Mouse (Mus musculus) CD4-positive naive resting alpha-beta T cell, adult 76 days (primary cell): ENCODE data around the gene H2-T24. TPM values are rescaled to one million over a fixed set of nuclear protein-coding genes. Genes with fewer than 3 reads are reported as not detected.

ENCODE experiments used
- total RNA-seq: library from RNA; stranded (reverse); gene quantifications from one replicate; pipeline ENCODE4 v1.2.4, GENCODE M21; 2023

H2-T24 gene
- total RNA-seq: 23.7 TPM

DNA sequence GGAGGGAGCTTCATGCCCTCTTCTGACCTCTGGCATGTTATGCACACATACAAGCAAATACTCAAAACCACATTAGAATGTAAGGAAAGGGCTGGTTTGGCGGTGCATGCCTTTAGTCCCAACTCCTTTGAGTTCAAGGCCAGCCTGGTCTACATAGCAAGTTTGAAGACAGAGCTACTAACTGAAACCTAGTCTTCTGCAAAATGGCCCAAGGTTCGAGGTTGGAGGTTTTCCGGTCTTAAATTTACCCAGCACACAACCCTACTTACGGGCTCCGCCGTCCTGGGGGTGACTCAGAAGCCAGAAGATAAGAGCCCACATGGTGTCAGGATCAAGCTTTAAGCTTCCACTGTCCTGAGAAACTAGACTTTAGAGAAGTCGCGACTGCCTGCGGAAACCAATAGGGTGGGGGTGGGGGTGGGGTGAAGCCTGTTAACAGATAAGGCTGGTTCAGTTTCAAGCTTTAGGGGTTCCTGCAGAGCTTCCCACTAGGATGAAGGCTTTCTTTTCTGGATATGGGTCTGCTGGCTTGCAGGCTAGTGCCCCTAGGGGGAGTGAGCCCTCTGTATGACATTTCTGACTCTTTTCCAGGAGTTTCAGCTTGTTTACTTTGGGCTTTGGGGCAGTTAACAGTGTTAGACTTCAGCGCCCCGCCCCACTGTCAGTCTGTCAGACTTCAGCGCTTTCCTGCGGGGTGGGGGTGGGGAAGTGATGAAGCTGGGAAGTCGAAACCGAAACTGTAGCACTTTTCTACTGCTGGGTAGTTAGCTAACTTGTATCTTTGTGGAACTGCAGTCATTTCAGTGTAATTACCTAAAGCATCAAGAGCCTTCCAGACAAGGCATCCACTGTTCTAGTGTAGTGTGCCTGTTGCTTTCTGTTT, at the start of gene H2-T24:
TSS of gene H2-T24 (minus strand) at position 370 of the 883 bp plus-strand sequence.

DNA sequence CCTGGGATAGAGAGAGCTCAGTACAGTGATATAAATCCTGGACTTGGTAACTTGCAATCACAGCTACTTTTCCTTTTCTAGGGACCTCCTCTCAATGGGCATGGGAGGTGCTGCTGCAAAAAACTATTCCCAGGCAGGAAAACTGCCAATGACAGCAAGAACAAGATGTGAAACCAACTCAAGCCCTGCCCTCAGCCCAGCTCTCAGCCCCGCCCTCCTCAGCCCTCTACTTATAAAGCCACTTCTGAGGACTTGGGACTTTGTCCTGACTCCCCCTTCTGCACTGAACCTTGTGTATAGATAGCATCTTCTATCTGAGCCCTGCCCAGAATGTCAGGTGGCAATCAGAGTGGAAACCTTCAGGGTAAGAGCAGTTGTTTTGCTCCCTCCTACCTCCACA, 38.0 kb upstream of the H2-T24 start, which contains the start of gene Gm11127:
TSS of gene Gm11127 (minus strand) at position 10 of the 400 bp plus-strand sequence.

DNA sequence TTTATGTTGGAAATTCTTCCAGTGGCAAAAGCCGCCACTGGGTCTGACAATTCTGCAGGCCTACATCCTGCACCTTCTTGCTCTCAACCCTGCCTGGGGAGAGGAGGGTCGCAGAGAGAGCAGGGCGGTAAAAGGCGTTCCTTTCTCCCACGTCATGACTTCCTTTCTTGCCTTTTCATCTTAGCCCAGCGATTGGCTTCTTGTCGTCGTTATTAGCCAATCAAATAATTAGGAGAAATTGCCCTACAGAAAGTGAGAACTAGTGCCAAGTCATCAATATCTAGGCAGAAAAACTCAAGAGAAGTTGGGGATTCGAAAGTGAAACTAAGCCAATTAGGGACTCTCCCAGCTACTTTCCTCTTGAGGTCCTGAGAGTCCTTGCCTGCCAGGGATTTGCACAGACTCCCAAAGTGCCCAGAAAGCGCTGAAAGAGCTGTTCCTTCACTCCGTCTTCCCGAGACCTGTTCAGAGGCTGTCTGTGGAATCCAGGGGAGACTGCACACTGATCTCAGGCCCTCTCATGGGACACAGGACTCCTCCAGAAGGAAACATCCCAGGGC, 22.3 kb upstream of the H2-T24 start, which contains the start of the genes H2-T22 and Gm6034:
TSS of gene H2-T22 (minus strand) at position 138 of the 560 bp plus-strand sequence.
TSS of gene Gm6034 (plus strand) at position 352 of the 560 bp plus-strand sequence.

DNA sequence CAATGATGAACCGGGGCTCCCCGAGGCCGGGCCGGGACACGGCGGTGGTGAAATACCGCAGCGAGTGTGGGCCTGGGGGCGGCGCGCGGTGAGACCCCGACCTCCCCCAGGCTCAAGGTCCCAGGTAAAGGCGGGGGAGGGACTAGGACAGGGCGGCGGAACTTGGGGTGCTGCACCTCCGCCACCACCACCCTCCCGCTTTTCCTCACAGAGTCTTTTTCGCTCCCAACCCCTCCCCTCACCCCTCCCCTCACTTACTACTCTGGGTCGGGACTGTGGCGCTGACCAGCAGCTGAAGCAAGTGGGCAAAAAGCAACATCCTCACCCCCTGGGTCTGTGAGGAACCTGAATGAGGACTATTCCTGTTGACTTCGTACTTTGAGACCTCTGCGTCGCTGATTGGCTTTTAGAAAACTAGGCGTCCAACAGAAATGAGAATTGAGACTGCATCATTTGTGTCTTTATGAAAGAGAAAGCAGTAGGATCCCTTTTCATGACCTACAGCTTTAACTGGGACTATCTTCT, 12.1 kb upstream of the H2-T24 start, which contains the start of gene H2-T23:
TSS of gene H2-T23 (minus strand) at position 505 of the 525 bp plus-strand sequence.

DNA sequence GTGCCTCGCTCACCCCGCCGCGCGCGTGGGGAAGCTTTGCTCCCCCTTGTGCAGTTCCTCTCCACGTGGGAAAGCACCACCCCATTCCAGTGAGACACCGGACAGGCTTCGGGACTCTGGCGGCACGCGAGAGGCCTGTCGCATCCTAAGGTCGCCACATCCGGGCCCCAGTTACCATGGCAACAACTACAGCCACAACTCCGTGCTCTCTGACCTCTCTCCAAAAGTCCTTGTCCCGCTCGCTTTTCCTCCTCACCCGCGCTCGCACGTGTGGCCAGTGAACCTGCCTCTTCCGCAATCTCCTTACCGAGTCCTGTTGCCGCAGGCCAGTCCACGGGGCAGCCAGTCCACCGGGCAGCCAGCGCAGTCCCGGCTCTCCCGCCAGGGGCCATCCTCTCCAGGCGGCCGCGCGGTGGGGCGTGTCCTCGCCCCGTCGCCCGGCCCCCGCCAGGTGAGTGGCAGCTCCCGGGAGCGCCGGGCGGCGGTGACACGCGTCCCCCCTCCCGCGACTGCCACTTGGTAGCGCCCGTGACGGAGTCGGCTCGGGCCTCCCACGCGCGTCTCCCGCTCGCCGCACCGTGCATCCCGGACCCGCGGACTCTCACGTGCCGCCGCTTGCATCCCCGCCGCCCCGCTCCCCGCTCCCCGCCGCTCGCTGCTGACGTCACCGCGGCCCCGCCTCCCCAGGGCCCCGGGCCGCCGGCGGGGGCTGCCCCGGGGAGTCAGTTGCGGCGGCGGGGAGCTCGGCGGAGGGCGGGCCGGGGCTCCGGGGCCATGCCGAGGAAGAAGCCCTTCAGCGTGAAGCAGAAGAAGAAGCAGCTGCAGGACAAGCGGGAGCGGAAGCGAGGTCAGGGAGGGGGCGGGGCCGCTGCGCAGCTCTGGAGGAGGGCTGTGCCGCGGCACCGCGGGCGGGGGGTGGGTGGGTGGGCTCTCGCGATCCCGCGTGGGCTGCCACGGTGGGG, 40.7 kb downstream of the H2-T24 start, which contains the start of the genes Gnl1 and Prr3:
TSS of gene Gnl1 (plus strand) at position 451 of the 962 bp plus-strand sequence.
TSS of gene Prr3 (minus strand) at position 836 of the 962 bp plus-strand sequence.

DNA sequence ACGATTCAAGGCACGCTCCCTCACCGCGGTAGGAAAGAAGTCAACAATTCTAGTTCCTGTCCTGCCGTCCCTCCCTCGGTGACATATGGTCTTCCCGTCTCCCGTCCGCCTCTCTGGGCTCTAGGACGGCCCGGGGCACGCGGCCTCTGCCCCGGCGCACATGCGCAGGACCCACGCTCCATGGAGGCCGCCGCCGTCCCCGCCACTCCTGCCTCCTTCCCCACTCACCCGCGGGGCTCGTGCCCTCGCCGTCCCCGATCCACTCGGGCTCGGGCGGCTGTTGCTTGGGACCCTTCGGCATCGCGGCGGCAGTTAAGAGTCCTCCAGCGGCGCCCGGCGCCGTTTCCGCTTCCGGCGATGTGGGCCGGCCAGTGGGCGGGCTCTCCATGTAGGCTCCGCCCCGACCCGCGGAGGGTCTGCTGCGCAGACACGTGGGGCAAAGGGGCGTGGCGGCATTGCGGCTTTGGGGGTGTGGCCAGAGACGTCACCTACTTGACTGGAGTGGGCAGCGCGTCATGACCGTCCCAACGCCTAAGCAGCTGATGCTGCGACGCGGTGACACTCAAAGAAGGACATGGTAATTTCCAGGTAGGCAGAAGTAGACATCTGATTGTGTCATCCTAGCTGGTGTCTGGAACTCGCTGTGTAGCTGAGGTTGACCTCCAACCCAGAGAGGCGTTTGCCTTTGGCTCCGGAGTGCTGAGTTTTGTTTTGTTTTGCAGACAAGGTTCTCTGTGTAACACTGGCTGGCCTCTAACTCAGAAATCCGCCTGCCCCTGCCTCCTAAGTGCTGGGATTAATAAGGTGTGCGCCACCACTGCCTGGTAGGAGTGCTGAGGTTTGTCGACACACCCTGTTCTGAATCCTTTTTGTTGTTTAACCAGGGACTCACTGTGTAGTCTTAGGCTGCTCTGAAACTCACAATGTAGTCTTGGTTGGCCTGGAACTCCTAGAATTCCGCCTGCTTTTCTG, 50.7 kb downstream of the H2-T24 start, which contains the start of gene Abcf1:
TSS of gene Abcf1 (minus strand) at position 344 of the 972 bp plus-strand sequence.

Other genes with a start within 250 kb of the H2-T24 start
- gene Ier3, start 198.9 kb downstream of the H2-T24 start, total RNA-seq: 2.2 TPM
- 30.4 TPM for gene Flot1, start 197.3 kb downstream of the H2-T24 start, total RNA-seq
- gene Tubb5, start 182.3 kb downstream of the H2-T24 start, total RNA-seq: 454 TPM
- 59.9 TPM for gene Mdc1, start 179.0 kb downstream of the H2-T24 start, total RNA-seq
- gene Nrm, start 159.2 kb downstream of the H2-T24 start, total RNA-seq: 20.2 TPM
- gene Ppp1r18, start 155.0 kb downstream of the H2-T24 start, total RNA-seq: 210 TPM
- 91.4 TPM for gene Dhx16, start 140.7 kb downstream of the H2-T24 start, total RNA-seq
- gene 2310061I04Rik, start 123.1 kb downstream of the H2-T24 start, total RNA-seq: 24.5 TPM
- 8.4 TPM for gene Atat1, start 110.5 kb downstream of the H2-T24 start, total RNA-seq
- gene Mrps18b, start 104.2 kb downstream of the H2-T24 start, total RNA-seq: 69.2 TPM
- gene Ppp1r10, start 104.1 kb downstream of the H2-T24 start, total RNA-seq: 129 TPM
- gene Abcf1, start 50.8 kb downstream of the H2-T24 start, total RNA-seq: 136 TPM
- 64.9 TPM for gene Gnl1, start 40.7 kb downstream of the H2-T24 start, total RNA-seq
- gene Prr3, start 40.3 kb downstream of the H2-T24 start, total RNA-seq: 61.8 TPM
- 257 TPM for gene H2-T23, start 12.3 kb upstream of the H2-T24 start, total RNA-seq
- gene H2-T22, start 22.2 kb upstream of the H2-T24 start, total RNA-seq: 190 TPM
- gene Gm6034, start 22.4 kb upstream of the H2-T24 start, total RNA-seq: 1.1 TPM
- gene Gm11127, start 37.8 kb upstream of the H2-T24 start, total RNA-seq: 70.7 TPM
- 9.2 TPM for gene Gm19684, start 101.1 kb upstream of the H2-T24 start, total RNA-seq
- 10.3 TPM for gene Gm7030, start 108.9 kb upstream of the H2-T24 start, total RNA-seq
- 0.88 TPM for gene Gm8909, start 148.0 kb upstream of the H2-T24 start, total RNA-seq
- 0.44 TPM for gene H2-T3, start 169.7 kb upstream of the H2-T24 start, total RNA-seq
- gene Rpp21, start 237.5 kb upstream of the H2-T24 start, total RNA-seq: 72.8 TPM